Mouse (Mus musculus) midbrain, postnatal 0 days (tissue): Measurements from ENCODE around the gene Omd. TPM values are rescaled to one million over a fixed set of nuclear protein-coding genes. Genes with fewer than 3 reads are reported as not detected.

ENCODE experiments used
- ATAC-seq: fragments of 200-750 bp; cut with Nextera tagmentation; 2 replicates; pipeline ENCODE4 v1.8.0; 2017; ENCODE audit warnings: moderate number of reproducible peaks, mild to moderate bottlenecking, moderate TSS enrichment, moderate library complexity; ENCODE audit not compliant: low FRiP score
- DNase-seq: peaks from one replicate; pipeline ENCODE4 v3.0.0-alpha.2; 2015; ENCODE audit warnings: low spot score
- H3K27ac ChIP-seq: fragments of 300-500 bp; sonication (generic); 2 replicates; pipeline ENCODE4 v1.5.1; 2014; ENCODE audit warnings: low read depth, mild to moderate bottlenecking, low read length, mixed read lengths
- H3K27me3 ChIP-seq: fragments of 300-500 bp; sonication (generic); 2 replicates; pipeline ENCODE4 v1.6.1; 2014; ENCODE audit warnings: low read length, control low read depth, mixed read lengths; ENCODE audit not compliant: insufficient read depth
- H3K36me3 ChIP-seq: fragments of 300-500 bp; sonication (generic); 2 replicates; pipeline ENCODE4 v1.6.1; 2014; ENCODE audit warnings: low read length, control low read depth, mixed read lengths; ENCODE audit not compliant: insufficient read depth
- H3K4me1 ChIP-seq: fragments of 300-500 bp; sonication (generic); 2 replicates; pipeline ENCODE4 v1.6.1; 2014; ENCODE audit warnings: mild to moderate bottlenecking, control low read depth, antibody characterized with exemption, low read length, mixed read lengths; ENCODE audit not compliant: insufficient read depth
- H3K4me2 ChIP-seq: fragments of 300-500 bp; sonication (generic); 2 replicates; pipeline ENCODE4 v1.6.1; 2014; ENCODE audit warnings: low read depth, mild to moderate bottlenecking, low read length, mixed read lengths; ENCODE audit not compliant: poor library complexity, severe bottlenecking
- H3K4me3 ChIP-seq: fragments of 300-500 bp; sonication (generic); 2 replicates; pipeline ENCODE4 v1.5.1; 2014; ENCODE audit warnings: low read depth, mild to moderate bottlenecking, low read length, moderate library complexity
- H3K9ac ChIP-seq: fragments of 300-500 bp; sonication (generic); replicated peaks from 2 replicates; pipeline ENCODE4 v1.6.1; 2014; ENCODE audit warnings: mild to moderate bottlenecking, low read length, moderate library complexity, mixed read lengths; ENCODE audit not compliant: poor library complexity, severe bottlenecking
- H3K9me3 ChIP-seq: fragments of 300-500 bp; sonication (generic); 2 replicates; pipeline ENCODE4 v1.6.1; 2016; ENCODE audit warnings: low read length, control low read depth
- CTCF ChIP-seq: IDR thresholded peaks from 2 replicates; pipeline ENCODE4 v1.5.1; 2016; ENCODE audit warnings: antibody characterized with exemption, mild to moderate bottlenecking
- WGBS: fragments of 180-500 bp; shearing (Covaris S2); extraction: QIAGEN DNeasy Blood & Tissue Kit; methylation state at CpG from one replicate; pipeline ENCODE4 v1.1.7; 2014; 5-methylcytosine and 5-hydroxymethylcytosine counted together
- polyA plus RNA-seq: library from polyadenylated mRNA; unstranded; fragments of >200 nt; fragmentation: Nextera tagmentation; extraction: Ambion mirVana; gene quantifications from 2 replicates; pipeline ENCODE4 v1.2.1, GENCODE M21; 2015
- total RNA-seq: library from RNA; depleted of rRNA; stranded (reverse); fragments of >200 nt; gene quantifications from 2 replicates; pipeline ENCODE4 v1.2.3, GENCODE M21; 2014

Omd gene
- total and polyA plus RNA-seq, 2 experiments from 2014 or later: 1.1 TPM

- no peaks in the 10 kb centered on the region for H3K4me1 ChIP-seq
- H3K36me3 ChIP-seq: no peaks in the 10 kb centered on the region
- H3K4me3 ChIP-seq: no peak overlapping the region
- no peak overlapping the region for H3K4me2 ChIP-seq
- H3K9me3 ChIP-seq: no peaks in the 10 kb centered on the region
- no peak overlapping the region for H3K9ac ChIP-seq
- 92% methylated on average over 1 of the region's 1 CpGs for WGBS
- ATAC-seq (no peak), DNase-seq (no peak)
- H3K27me3 ChIP-seq: no peaks in the 10 kb centered on the region
- TF ChIP-seq CTCF: no peak
- H3K27ac ChIP-seq: no peak overlapping the region
These were observed 34.6 kb upstream of the Omd start for GRCm38 (mm10) chr13:49547563-49548150.

DNA sequence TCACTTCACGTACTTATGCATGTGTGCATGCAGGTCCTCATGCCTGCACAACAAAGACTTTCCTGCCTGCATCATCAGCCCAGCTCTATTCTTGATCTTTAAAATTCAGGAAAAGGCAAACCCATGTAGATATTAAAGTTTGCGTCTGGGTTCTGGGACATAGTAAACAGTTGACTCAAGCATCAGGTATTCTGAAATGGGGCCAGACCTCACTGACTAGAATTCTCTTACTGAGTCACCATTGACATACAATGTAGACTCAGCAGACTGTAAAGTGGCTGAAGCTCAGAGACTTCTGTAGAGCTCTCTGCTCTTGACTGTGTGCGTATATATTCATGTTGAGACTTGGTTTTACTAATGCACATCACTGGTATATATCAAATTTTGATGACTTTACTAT is 32.6 kb upstream of the Omd start:
- H3K36me3 ChIP-seq: no peaks in the 10 kb centered on the region
- TF ChIP-seq CTCF: no peak
- no peak overlapping the region for H3K9ac ChIP-seq
- WGBS: 97% methylated on average over 3 of the region's 3 CpGs
- ATAC-seq: no peak
- no peaks in the 10 kb centered on the region for H3K4me1 ChIP-seq
- H3K27ac ChIP-seq: no peak overlapping the region
- no peak overlapping the region for H3K4me3 ChIP-seq
- H3K27me3 ChIP-seq: no peaks in the 10 kb centered on the region
- no peak for DNase-seq
- no peaks in the 10 kb centered on the region for H3K9me3 ChIP-seq
- no peak overlapping the region for H3K4me2 ChIP-seq

DNA sequence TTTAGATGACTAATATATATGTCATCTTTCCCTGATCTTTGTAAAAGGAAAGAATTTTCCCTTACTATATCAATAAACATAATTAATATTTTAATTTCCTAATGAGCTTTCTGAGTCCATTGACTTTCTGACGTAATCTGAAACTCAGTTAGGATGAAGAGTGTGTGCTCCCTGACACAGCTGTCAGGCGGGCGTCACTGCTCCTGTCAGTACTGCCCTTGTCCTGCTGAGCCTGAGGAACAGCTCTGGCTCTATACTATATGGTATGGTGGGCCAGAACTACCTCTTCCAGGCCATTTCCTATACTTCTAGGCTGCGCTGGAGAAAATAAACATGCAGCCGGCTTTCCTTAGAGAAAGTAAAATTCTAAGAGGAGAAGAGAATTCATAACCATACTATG is 27.7 kb upstream of the Omd start:
- no peak overlapping the region for H3K4me2 ChIP-seq
- TF ChIP-seq CTCF: no peak
- no peaks in the 10 kb centered on the region for H3K9me3 ChIP-seq
- no peaks in the 10 kb centered on the region for H3K4me1 ChIP-seq
- H3K27me3 ChIP-seq: no peaks in the 10 kb centered on the region
- no peaks in the 10 kb centered on the region for H3K36me3 ChIP-seq
- no peak overlapping the region for H3K9ac ChIP-seq
- H3K4me3 ChIP-seq: no peak overlapping the region
- ATAC-seq (no peak), DNase-seq (no peak)
- H3K27ac ChIP-seq: no peak overlapping the region
- WGBS: 77% methylated on average over 5 of the region's 5 CpGs

- no peak overlapping the region for H3K4me2 ChIP-seq
- no peak overlapping the region for H3K27ac ChIP-seq
- no peaks in the 10 kb centered on the region for H3K4me1 ChIP-seq
- H3K4me3 ChIP-seq: no peak overlapping the region
- no peak for TF ChIP-seq CTCF
- H3K27me3 ChIP-seq: no peaks in the 10 kb centered on the region
- no peak for ATAC-seq
- no peak overlapping the region for H3K9ac ChIP-seq
- no peaks in the 10 kb centered on the region for H3K36me3 ChIP-seq
- DNase-seq: no peak
- WGBS: 77% methylated on average over 1 of the region's 1 CpGs
- H3K9me3 ChIP-seq: no peaks in the 10 kb centered on the region
These were observed 26.1 kb upstream of the Omd start for GRCm38 (mm10) chr13:49556203-49556602.

- no peaks in the 10 kb centered on the region for H3K27me3 ChIP-seq
- no peak for ATAC-seq
- 55% methylated on average over 1 of the region's 1 CpGs for WGBS
- no peaks in the 10 kb centered on the region for H3K36me3 ChIP-seq
- no peaks in the 10 kb centered on the region for H3K4me1 ChIP-seq
- H3K9me3 ChIP-seq: no peaks in the 10 kb centered on the region
- H3K27ac ChIP-seq: no peak overlapping the region
- H3K4me3 ChIP-seq: no peak overlapping the region
- no peak for TF ChIP-seq CTCF
- no peak overlapping the region for H3K4me2 ChIP-seq
- no peak overlapping the region for H3K9ac ChIP-seq
- DNase-seq: no peak
These were observed 25.3 kb upstream of the Omd start for GRCm38 (mm10) chr13:49556924-49557323.

DNA sequence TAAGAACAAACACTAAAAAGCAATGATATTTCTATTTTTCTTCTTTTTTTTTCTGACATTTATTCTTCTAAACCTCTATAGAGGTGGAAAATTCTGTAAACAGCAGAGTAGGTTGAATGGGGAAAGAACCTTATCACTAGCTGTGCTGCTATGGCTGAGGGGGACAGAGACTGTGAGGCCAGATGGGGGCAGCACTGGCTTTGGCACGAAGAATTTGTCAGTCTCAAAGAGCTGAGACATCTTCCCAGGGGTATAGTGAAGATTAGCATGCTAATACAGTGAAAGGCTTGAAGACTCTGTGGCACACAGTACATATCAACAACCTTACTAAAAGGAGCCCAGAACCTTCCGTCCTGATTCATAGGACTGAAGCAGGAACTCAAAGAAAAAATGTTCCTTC is 23.1 kb upstream of the Omd start:
- DNase-seq (peak; percentile 26), ATAC-seq (no peak)
- no peaks in the 10 kb centered on the region for H3K9me3 ChIP-seq
- no peaks in the 10 kb centered on the region for H3K27me3 ChIP-seq
- 29% methylated on average over 2 of the region's 2 CpGs for WGBS
- H3K9ac ChIP-seq: no peak overlapping the region
- peak; percentile 58 for TF ChIP-seq CTCF
- no peaks in the 10 kb centered on the region for H3K36me3 ChIP-seq
- H3K4me1 ChIP-seq: no peaks in the 10 kb centered on the region
- H3K27ac ChIP-seq: no peak overlapping the region
- no peak overlapping the region for H3K4me2 ChIP-seq
- H3K4me3 ChIP-seq: no peak overlapping the region
